Mouse (Mus musculus) neural tube, embryonic 14.5 days (tissue): Measurements from ENCODE around the gene Kctd10. TPM values are rescaled to one million over a fixed set of nuclear protein-coding genes. Genes with fewer than 3 reads are reported as not detected.

Source experiments
- ATAC-seq: fragments of 200-750 bp; cut with Nextera tagmentation; 2 replicates; pipeline ENCODE4 v1.8.0; 2017; ENCODE audit warnings: low read depth, mild to moderate bottlenecking, moderate TSS enrichment, moderate library complexity
- H3K27ac ChIP-seq: fragments of 300-500 bp; sonication (generic); 2 replicates; pipeline ENCODE4 v1.5.1; 2014; ENCODE audit warnings: low read depth, mild to moderate bottlenecking, control low read depth, low read length, moderate library complexity, mixed read lengths
- H3K27me3 ChIP-seq: fragments of 300-500 bp; sonication (generic); 2 replicates; pipeline ENCODE4 v1.6.1; 2014; ENCODE audit warnings: low read length; ENCODE audit not compliant: control insufficient read depth, insufficient read depth
- H3K36me3 ChIP-seq: fragments of 300-500 bp; sonication (generic); 2 replicates; pipeline ENCODE4 v1.6.1; 2014; ENCODE audit warnings: low read length, mixed read lengths; ENCODE audit not compliant: control insufficient read depth, insufficient read depth
- H3K4me1 ChIP-seq: fragments of 300-500 bp; sonication (generic); 2 replicates; pipeline ENCODE4 v1.6.1; 2014; ENCODE audit warnings: low read length; ENCODE audit not compliant: control insufficient read depth, insufficient read depth
- H3K4me2 ChIP-seq: fragments of 300-500 bp; sonication (generic); 2 replicates; pipeline ENCODE4 v1.6.1; 2014; ENCODE audit warnings: mild to moderate bottlenecking, low read depth, low read length, control low read depth
- H3K4me3 ChIP-seq: fragments of 300-500 bp; sonication (generic); 2 replicates; pipeline ENCODE4 v1.5.1; 2014; ENCODE audit warnings: low read depth, low read length, control low read depth, mixed read lengths
- H3K9ac ChIP-seq: fragments of 300-500 bp; sonication (generic); replicated peaks from 2 replicates; pipeline ENCODE4 v1.6.1; 2014; ENCODE audit warnings: low read depth, mild to moderate bottlenecking, control low read depth, low read length, mixed read lengths
- H3K9me3 ChIP-seq: fragments of 300-500 bp; sonication (generic); 2 replicates; pipeline ENCODE4 v1.6.1; 2016; ENCODE audit warnings: low read length; ENCODE audit not compliant: control insufficient read depth
- whole genome bisulfite sequencing: fragments of 180-500 bp; shearing (Covaris S2); extraction: QIAGEN DNeasy Blood & Tissue Kit; methylation state at CpG from one replicate; pipeline ENCODE4 v1.1.7; 2014; 5-methylcytosine and 5-hydroxymethylcytosine counted together
- polyA plus RNA-seq: library from polyadenylated mRNA; unstranded; fragments of >200 nt; fragmentation: Nextera tagmentation; extraction: Ambion mirVana; gene quantifications from 2 replicates; pipeline ENCODE4 v1.2.1, GENCODE M21; 2014

Kctd10 gene
- polyA plus RNA-seq, 1 experiment from 2014 or later = 42.4 TPM

- Histone ChIP-seq H3K4me3 (no peak overlapping the region), H3K27me3 (no peaks in the 10 kb centered on the region), H3K36me3 (peaks cover 73% of the 10 kb centered on the region), H3K9me3 (no peaks in the 10 kb centered on the region), H3K4me1 (no peaks in the 10 kb centered on the region), H3K27ac (no peak overlapping the region), H3K4me2 (no peak overlapping the region), H3K9ac (no peak overlapping the region)
- ATAC-seq = no peak
- WGBS = 87% methylated on average over 8 of the region's 8 CpGs
Observed at GRCm38 (mm10) chr5:114416855-114417254, 36.5 kb upstream of the Kctd10 start.

GRCm38 (mm10) chr5:114415606-114416005, 35.3 kb upstream of the Kctd10 start:
- Histone ChIP-seq H3K4me3 (no peak overlapping the region), H3K27me3 (no peaks in the 10 kb centered on the region), H3K9me3 (no peaks in the 10 kb centered on the region), H3K9ac (no peak overlapping the region), H3K27ac (no peak overlapping the region), H3K36me3 (peaks cover 82% of the 10 kb centered on the region), H3K4me1 (no peaks in the 10 kb centered on the region), H3K4me2 (no peak overlapping the region)
- 94% methylated on average over 5 of the region's 5 CpGs for WGBS
- no peak for ATAC-seq

- no peak overlapping the region for H3K4me2 ChIP-seq
- no peaks in the 10 kb centered on the region for H3K27me3 ChIP-seq
- no peak for ATAC-seq
- H3K4me3 ChIP-seq = no peak overlapping the region
- peaks cover 80% of the 10 kb centered on the region for H3K36me3 ChIP-seq
- WGBS = 84% methylated on average over 16 of the region's 16 CpGs
- H3K27ac ChIP-seq = no peak overlapping the region
- no peak overlapping the region for H3K9ac ChIP-seq
- no peaks in the 10 kb centered on the region for H3K9me3 ChIP-seq
- no peaks in the 10 kb centered on the region for H3K4me1 ChIP-seq
Observed at GRCm38 (mm10) chr5:114413067-114413735, 32.9 kb upstream of the Kctd10 start.

GRCm38 (mm10) chr5:114412361-114412998, 32.2 kb upstream of the Kctd10 start:
- WGBS = 82% methylated on average over 23 of the region's 23 CpGs
- H3K4me1 ChIP-seq = no peaks in the 10 kb centered on the region

GRCm38 (mm10) chr5:114410429-114410828, 30.1 kb upstream of the Kctd10 start:
- H3K4me3 ChIP-seq = no peak overlapping the region
- no peaks in the 10 kb centered on the region for H3K27me3 ChIP-seq
- WGBS = 91% methylated on average over 13 of the region's 13 CpGs
- no peaks in the 10 kb centered on the region for H3K9me3 ChIP-seq
- peaks cover 84% of the 10 kb centered on the region for H3K36me3 ChIP-seq
- no peak for ATAC-seq
- H3K4me2 ChIP-seq = no peak overlapping the region
- H3K9ac ChIP-seq = no peak overlapping the region
- no peak overlapping the region for H3K27ac ChIP-seq
- H3K4me1 ChIP-seq = no peaks in the 10 kb centered on the region

More at GRCm38 (mm10) chr5:114412361-114412998, 32.2 kb upstream of the Kctd10 start:
- no peak for ATAC-seq
- Histone ChIP-seq H3K9me3 (no peaks in the 10 kb centered on the region), H3K9ac (no peak overlapping the region), H3K4me3 (no peak overlapping the region), H3K4me2 (no peak overlapping the region), H3K27me3 (no peaks in the 10 kb centered on the region), H3K36me3 (peaks cover 80% of the 10 kb centered on the region), H3K27ac (no peak overlapping the region)

- Histone ChIP-seq H3K9ac (no peak overlapping the region), H3K4me2 (no peak overlapping the region), H3K9me3 (no peaks in the 10 kb centered on the region), H3K27ac (no peak overlapping the region), H3K36me3 (peaks cover 91% of the 10 kb centered on the region), H3K4me1 (no peaks in the 10 kb centered on the region), H3K27me3 (no peaks in the 10 kb centered on the region), H3K4me3 (no peak overlapping the region)
- no peak for ATAC-seq
- 97% methylated on average over 11 of the region's 11 CpGs for WGBS
Observed at GRCm38 (mm10) chr5:114408846-114409245, 28.5 kb upstream of the Kctd10 start.

GRCm38 (mm10) chr5:114407810-114408209, 27.5 kb upstream of the Kctd10 start:
- no peak for ATAC-seq
- 92% methylated on average over 9 of the region's 9 CpGs for WGBS
- H3K9ac ChIP-seq = no peak overlapping the region
- H3K4me1 ChIP-seq = no peaks in the 10 kb centered on the region
- no peaks in the 10 kb centered on the region for H3K27me3 ChIP-seq
- H3K9me3 ChIP-seq = no peaks in the 10 kb centered on the region
- no peak overlapping the region for H3K4me2 ChIP-seq
- H3K27ac ChIP-seq = no peak overlapping the region
- no peak overlapping the region for H3K4me3 ChIP-seq
- H3K36me3 ChIP-seq = peaks cover 90% of the 10 kb centered on the region

GRCm38 (mm10) chr5:114407269-114407668, 27.0 kb upstream of the Kctd10 start:
- WGBS = 78% methylated on average over 10 of the region's 10 CpGs
- no peak overlapping the region for H3K27ac ChIP-seq
- ATAC-seq = no peak

GRCm38 (mm10) chr5:114406592-114406991, 26.3 kb upstream of the Kctd10 start:
- Histone ChIP-seq H3K9me3 (no peaks in the 10 kb centered on the region), H3K4me1 (no peaks in the 10 kb centered on the region), H3K27ac (no peak overlapping the region), H3K9ac (no peak overlapping the region), H3K4me2 (no peak overlapping the region), H3K36me3 (peaks cover 88% of the 10 kb centered on the region), H3K27me3 (no peaks in the 10 kb centered on the region), H3K4me3 (no peak overlapping the region)
- ATAC-seq = no peak
- 94% methylated on average over 14 of the region's 14 CpGs for WGBS

More at GRCm38 (mm10) chr5:114407269-114407668, 27.0 kb upstream of the Kctd10 start:
- no peaks in the 10 kb centered on the region for H3K27me3 ChIP-seq
- no peaks in the 10 kb centered on the region for H3K4me1 ChIP-seq
- H3K9ac ChIP-seq = no peak overlapping the region
- H3K4me3 ChIP-seq = no peak overlapping the region
- H3K36me3 ChIP-seq = peaks cover 90% of the 10 kb centered on the region
- no peaks in the 10 kb centered on the region for H3K9me3 ChIP-seq
- H3K4me2 ChIP-seq = no peak overlapping the region
